22 mouse cellular contexts compared by ENCODE assay signal in the genomic region with DNA sequence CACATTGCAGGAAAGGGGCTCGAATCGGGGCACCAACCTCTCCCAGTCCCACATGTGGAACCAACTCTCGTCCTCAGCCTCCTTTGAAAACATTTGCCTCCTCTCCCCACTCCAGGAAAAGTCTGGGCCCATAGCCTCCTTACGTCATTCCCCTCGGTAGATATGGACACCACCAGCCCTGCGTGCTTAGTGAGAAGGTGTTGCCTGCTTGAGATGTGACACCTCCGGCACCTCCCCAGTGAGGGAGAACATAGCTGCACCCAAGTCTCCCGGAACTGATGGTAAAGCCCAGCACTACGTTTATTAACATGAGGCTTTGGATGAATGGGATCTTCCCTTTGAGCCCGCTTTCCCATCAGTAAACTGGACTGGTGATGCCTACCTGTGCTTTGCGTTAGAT. TPM values are rescaled to one million over a fixed set of nuclear protein-coding genes. Genes with fewer than 3 reads are reported as not detected.
A peak's percentile ranks its signal among the peaks of the same experiment; 100 is the strongest.
DNase-seq lines count a peak whose midpoint lies in the region; ATAC-seq and TF ChIP-seq lines count a peak whose summit lies in the region.
"Had no signal": no experiment of that assay in that cellular context is flagged by ENCODE, and none has a peak within 500 bp of the region (broad histone marks: within the 10 kb centered on the region; RNA-seq: fewer than 3 reads in every experiment).

No protein-coding gene starts in this region.

- intact Hi-C loops in gastrocnemius, postnatal 36 days (cut with DNase I), result no loop called here

- WGBS in forebrain, embryonic 16.5 days, result 78% methylated on average over 11 of the region's 11 CpGs
- WGBS in midbrain, embryonic 15.5 days, result 74% methylated on average over 11 of the region's 11 CpGs
- 77% methylated on average over 11 of the region's 11 CpGs for WGBS in stomach, postnatal 0 days

- peaks cover 7% of the 10 kb centered on the region for H3K4me1 ChIP-seq in E14TG2a.4 (replicated peaks; ENCODE audit: low read depth, low read length)
- no peaks in the 10 kb centered on the region for H3K4me1 ChIP-seq in forebrain, embryonic 16.5 days (replicated peaks; ENCODE audit: control insufficient read depth, insufficient read depth, low read length)
- H3K4me1 ChIP-seq in midbrain, embryonic 15.5 days, result no peaks in the 10 kb centered on the region
- no peaks in the 10 kb centered on the region for H3K4me1 ChIP-seq in stomach, postnatal 0 days (replicated peaks; ENCODE audit: control insufficient read depth, insufficient read depth)
- H3K4me1 ChIP-seq: embryonic facial prominence, embryonic 12.5 days had no signal

- no peak for TF ChIP-seq EP300 in stomach, postnatal 0 days (optimal IDR thresholded peaks at IDR 0.05)

- 0 out of 2 replicates have a peak overlapping the region, but pooled peaks have one; percentile 37 for H3K4me3 ChIP-seq in E14TG2a.4 (replicated peaks; ENCODE audit: low read length)
- H3K4me3 ChIP-seq in forebrain, embryonic 16.5 days (replicated peaks; ENCODE audit: low read length), result peak overlapping the region; percentile 17; the same call in 1 of the 2 replicates
- no peak overlapping the region for H3K4me3 ChIP-seq in midbrain, embryonic 15.5 days
- H3K4me3 ChIP-seq in stomach, postnatal 0 days (ENCODE audit: low read depth, low read length), result no peak overlapping the region
- H3K4me3 ChIP-seq: embryonic facial prominence, embryonic 12.5 days; erythroblast, embryonic 14.5 days; layer of hippocampus, adult 2 months had no signal

- ATAC-seq in frontal cortex, adult (ENCODE audit: low TSS enrichment), result peak; percentile 64; the same call in 1 of the 2 replicates
- no peak for ATAC-seq in forebrain, embryonic 16.5 days
- peak; percentile 42; the same call in 1 of the 2 replicates for ATAC-seq in midbrain, embryonic 15.5 days (replicated peaks)
- ATAC-seq in stomach, postnatal 0 days (ENCODE audit: low FRiP score, low TSS enrichment), result no peak

- no peak overlapping the region; the same call in 1 of the 2 replicates for H3K9ac ChIP-seq in forebrain, embryonic 16.5 days (replicated peaks; ENCODE audit: low read depth, low read length)
- no peak overlapping the region for H3K9ac ChIP-seq in midbrain, embryonic 15.5 days
- H3K9ac ChIP-seq in stomach, postnatal 0 days (ENCODE audit: low read length), result no peak overlapping the region
- H3K9ac ChIP-seq: embryonic facial prominence, embryonic 12.5 days had no signal

- no peak for DNase-seq in frontal cortex, postnatal 10 days (ENCODE audit: low spot score in 2 of 2)
- DNase-seq in gastrocnemius, postnatal 36 days, result no peak
- DNase-seq in stomach, postnatal 0 days (ENCODE audit: low spot score), result no peak
- DNase-seq in layer of hippocampus, postnatal 25 days (ENCODE audit: extremely low spot score in 1 of 2, low spot score in 1 of 2), result no peak

- no peak overlapping the region for H3K27ac ChIP-seq in forebrain, embryonic 16.5 days (ENCODE audit: low read length)
- H3K27ac ChIP-seq in midbrain, embryonic 15.5 days, result no peak overlapping the region
- H3K27ac ChIP-seq in stomach, postnatal 0 days (replicated peaks), result no peak overlapping the region
- H3K27ac ChIP-seq: embryonic facial prominence, embryonic 12.5 days; kidney, postnatal 0 days; layer of hippocampus, adult 2 months had no signal

- H3K4me2 ChIP-seq in forebrain, embryonic 16.5 days (ENCODE audit: low read length), result peak overlapping the region; percentile 34
- peak overlapping the region; percentile 33; the same call in 1 of the 2 replicates for H3K4me2 ChIP-seq in midbrain, embryonic 15.5 days
- no peak overlapping the region for H3K4me2 ChIP-seq in stomach, postnatal 0 days (replicated peaks; ENCODE audit: low read depth)
- H3K4me2 ChIP-seq: embryonic facial prominence, embryonic 12.5 days had no signal

- H3K9me3 ChIP-seq in E14TG2a.4 (ENCODE audit: low read length), result no peaks in the 10 kb centered on the region
- H3K9me3 ChIP-seq in forebrain, embryonic 16.5 days (ENCODE audit: control insufficient read depth, low read length), result no peaks in the 10 kb centered on the region
- no peaks in the 10 kb centered on the region for H3K9me3 ChIP-seq in midbrain, embryonic 15.5 days
- H3K9me3 ChIP-seq in stomach, postnatal 0 days (ENCODE audit: control insufficient read depth, low read length), result no peaks in the 10 kb centered on the region
- H3K9me3 ChIP-seq: embryonic facial prominence, embryonic 12.5 days had no signal

- no peak for TF ChIP-seq CTCF in E14TG2a.4 (conservative IDR thresholded peaks at IDR 0.05; ENCODE audit: low read length)
- TF ChIP-seq CTCF in stomach, postnatal 0 days (IDR thresholded peaks at IDR 0.05; ENCODE audit: low read depth), result no peak

- H3K27me3 ChIP-seq in E14TG2a.4 (ENCODE audit: insufficient read depth, low read length), result peaks cover 46% of the 10 kb centered on the region
- peaks cover 6% of the 10 kb centered on the region; the same call in 1 of the 2 replicates for H3K27me3 ChIP-seq in forebrain, embryonic 16.5 days (replicated peaks; ENCODE audit: control insufficient read depth, insufficient read depth, low read length)
- peaks cover 6% of the 10 kb centered on the region; the same call in 1 of the 2 replicates for H3K27me3 ChIP-seq in midbrain, embryonic 15.5 days (replicated peaks)
- no peaks in the 10 kb centered on the region for H3K27me3 ChIP-seq in stomach, postnatal 0 days (ENCODE audit: control insufficient read depth, insufficient read depth, low read length)

- H3K36me3 ChIP-seq in E14TG2a.4 (ENCODE audit: insufficient read depth, low read length), result no peaks in the 10 kb centered on the region
- no peaks in the 10 kb centered on the region for H3K36me3 ChIP-seq in forebrain, embryonic 16.5 days (ENCODE audit: control insufficient read depth, insufficient read depth)
- H3K36me3 ChIP-seq in midbrain, embryonic 15.5 days (replicated peaks), result no peaks in the 10 kb centered on the region
- no peaks in the 10 kb centered on the region for H3K36me3 ChIP-seq in stomach, postnatal 0 days (ENCODE audit: control insufficient read depth, insufficient read depth, low read length)
- H3K36me3 ChIP-seq: embryonic facial prominence, embryonic 12.5 days had no signal

RNA-seq across cellular contexts. Expression of gene Sppl2c, which starts 9.3 kb away (rescaled TPM):
- polyA plus RNA-seq in forebrain, embryonic 16.5 days (2015; fragmentation: Nextera tagmentation; extraction: Ambion mirVana), result not detected in 2 replicates
- not detected in 2 replicates for polyA plus RNA-seq in midbrain, embryonic 15.5 days (2015; fragmentation: Nextera tagmentation; extraction: Ambion mirVana)
- total RNA-seq in gastrocnemius, postnatal 36 days (2021), result not detected
- not detected in 2 replicates for polyA plus RNA-seq in stomach, postnatal 0 days (2015; fragmentation: Nextera tagmentation; extraction: Ambion mirVana)
- total RNA-seq in layer of hippocampus, postnatal 25 days (2021), result not detected
- total RNA-seq: adrenal gland, adult 18-20 months; gastrocnemius, postnatal 4 days; hematopoietic stem cell, adult 5-6 weeks; layer of hippocampus, adult 2 months; left cerebral cortex, postnatal 4 days; monocyte, adult 5-6 weeks had no signal
- polyA plus RNA-seq: C2C12; embryonic facial prominence, embryonic 12.5 days; erythroblast, embryonic 14.5 days; heart, embryonic 16.5 days; kidney, postnatal 0 days; liver, embryonic 16.5 days; lung, postnatal 0 days; stomach, embryonic 16.5 days had no signal

RNA-seq across cellular contexts. Expression of gene Mapt, which starts 35.8 kb away (rescaled TPM):
- polyA plus RNA-seq in forebrain, embryonic 16.5 days (2015; fragmentation: Nextera tagmentation; extraction: Ambion mirVana), result 754 and 864 TPM in 2 replicates
- 1,028 and 1,112 TPM in 2 replicates for polyA plus RNA-seq in midbrain, embryonic 15.5 days (2015; fragmentation: Nextera tagmentation; extraction: Ambion mirVana)
- 10 to 100 TPM; 54.1 to 59.5 TPM for total RNA-seq in gastrocnemius, postnatal 36 days (2021)
- 6.8 and 8.2 TPM in 2 replicates for polyA plus RNA-seq in stomach, postnatal 0 days (2015; fragmentation: Nextera tagmentation; extraction: Ambion mirVana)
- total RNA-seq in layer of hippocampus, postnatal 25 days (2021), result 100 to 1,000 TPM; 275 to 302 TPM
- total RNA-seq: hematopoietic stem cell, adult 5-6 weeks had no signal
- polyA plus RNA-seq: erythroblast, embryonic 14.5 days had no signal

Comparison
In these comparisons a context has a peak if more than half of its experiments do, and no peak if none do; other contexts are left out.
1. ATAC-seq: peak in frontal cortex, adult (single experiment) and midbrain, embryonic 15.5 days (single experiment); none in forebrain, embryonic 16.5 days (single experiment) and stomach, postnatal 0 days (single experiment).
2. H3K4me3 ChIP-seq: peak in E14TG2a.4 (single experiment) and forebrain, embryonic 16.5 days (single experiment); none in midbrain, embryonic 15.5 days (single experiment) and stomach, postnatal 0 days (single experiment).
3. RNA of gene Mapt, which starts 35.8 kb away (polyA plus RNA-seq): 1,028 to 1,112 TPM in midbrain, embryonic 15.5 days and 754 to 864 TPM in forebrain, embryonic 16.5 days; 6.8 to 8.2 TPM in stomach, postnatal 0 days; every median in the first group is over 10 times any median in the second.